Mouse (Mus musculus): ENCODE results near the gene Scamp1. TPM values are rescaled to one million over a fixed set of nuclear protein-coding genes. Genes with fewer than 3 reads are reported as not detected.
"Not testable (repeated sequence)": the region's sequence is repeated elsewhere in the genome, so short reads cannot be mapped to it uniquely, and the experiment has no call there.

The Scamp1 gene
- total RNA-seq (2012; rRNA removed): 15.5 and 21.0 TPM in 2 replicates

DNA sequence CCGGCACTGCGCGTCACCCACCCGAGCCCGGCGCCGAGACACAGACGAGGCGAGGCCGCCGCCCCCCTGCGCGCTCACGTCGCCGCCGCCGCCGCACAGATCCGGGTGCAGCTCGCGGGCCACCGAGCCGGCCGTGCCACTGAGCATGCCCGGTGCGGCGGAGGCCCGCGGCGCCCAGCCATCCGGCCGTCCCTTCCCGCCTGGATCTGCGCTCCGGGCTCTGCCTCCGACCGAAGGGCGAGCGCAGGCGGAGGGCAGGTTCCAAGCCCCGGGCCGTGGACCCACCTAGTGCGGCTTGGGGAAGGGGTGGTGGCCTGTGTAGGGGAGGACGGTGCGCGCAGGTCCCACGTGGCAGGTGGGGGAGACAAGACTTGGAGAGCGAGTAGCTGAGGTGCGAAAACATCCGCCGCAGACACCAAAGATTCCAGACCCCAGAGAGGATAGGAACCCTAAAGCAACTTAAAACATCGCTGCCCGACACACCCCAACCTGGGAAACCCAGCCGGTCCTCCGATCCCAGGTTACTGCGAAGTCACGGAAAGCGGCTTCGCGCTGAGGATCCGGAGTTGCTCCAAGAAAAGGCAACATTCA lies at the start of gene Scamp1:
TSS of gene Scamp1 (minus strand) at position 577 of the 591 bp plus-strand sequence.
- Histone ChIP-seq H3K9me3 (ENCODE audit: control insufficient read depth, insufficient read depth, low read depth, low read length) (no peaks in the 10 kb centered on the region), H3K4me1 (ENCODE audit: control insufficient read depth in 2 of 2, insufficient read depth in 2 of 2, low read length in 2 of 2, poor library complexity in 1 of 2) (no peaks in the 10 kb centered on the region), H3K27ac (ENCODE audit: insufficient read depth, low read depth, low read length, poor library complexity, severe bottlenecking) (no peak within 1 kb of the TSS), H3K4me3 (ENCODE audit: insufficient read depth in 1 of 2, low read depth in 1 of 2, low read length in 2 of 2, poor library complexity in 1 of 2, severe bottlenecking in 1 of 2) (peak within 1 kb of the TSS; percentile 93 to 95), H3K36me3 (ENCODE audit: control insufficient read depth, insufficient read depth, low read length, poor library complexity, severe bottlenecking) (no peaks in the 10 kb centered on the region), H3K9ac (ENCODE audit: insufficient read depth, low read depth, low read length, poor library complexity, severe bottlenecking) (peak within 1 kb of the TSS; percentile 80)
- DNase-seq (ENCODE audit: low read depth, low spot score): peak; percentile 64
- no peak for TF ChIP-seq MAFK (IDR thresholded peaks at IDR 0.05; ENCODE audit: insufficient read depth, low read depth, low read length)
- TF ChIP-seq HCFC1 (IDR thresholded peaks at IDR 0.05; ENCODE audit: borderline replicate concordance, insufficient read depth, low read length): no peak
- TF ChIP-seq ZC3H11A (IDR thresholded peaks at IDR 0.05; ENCODE audit: borderline replicate concordance, low read depth, low read length): 0 out of 2 replicates have a peak, but pooled peaks have one; percentile 4
- no peak for TF ChIP-seq CHD2 (IDR thresholded peaks at IDR 0.05; ENCODE audit: low read depth, low read length)
- TF ChIP-seq ZNF384 (IDR thresholded peaks at IDR 0.05; ENCODE audit: low read depth, low read length): no peak
- in situ Hi-C loops (cut with MboI; ENCODE audit: low sequenced_read_pairs in 2 of 2, unreplicated experiment in 2 of 2): no loop called here

DNA sequence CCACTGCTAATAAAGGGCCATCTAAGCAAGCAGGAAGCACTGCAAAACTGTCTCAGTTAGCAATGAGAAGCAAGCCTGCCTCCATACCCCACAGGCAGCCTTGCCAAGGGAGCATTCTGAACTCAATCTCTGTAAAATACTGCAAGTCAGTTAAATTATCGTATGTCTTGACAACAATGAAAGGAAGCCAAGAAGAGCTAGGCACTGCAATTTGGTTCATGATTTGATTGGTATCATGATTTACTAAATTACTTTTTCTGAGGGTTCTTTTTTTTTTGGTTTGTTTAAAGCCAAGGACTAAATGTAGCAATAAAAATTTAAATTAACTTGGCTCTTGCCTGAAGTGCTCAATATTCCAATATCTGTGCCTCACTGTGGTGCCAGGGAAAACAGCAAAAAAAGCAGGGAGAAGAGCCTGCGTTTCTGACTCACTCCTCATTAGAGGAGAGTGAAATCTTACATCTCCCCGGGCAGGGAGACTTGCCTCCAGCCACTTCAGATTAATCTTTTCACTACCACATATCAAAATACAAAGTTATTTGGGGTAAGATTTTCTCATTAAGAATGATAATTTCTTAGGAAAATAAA lies 44.8 kb upstream of the Scamp1 start:
- DNase-seq (ENCODE audit: low read depth, low spot score): no peak
- Histone ChIP-seq H3K9ac (ENCODE audit: insufficient read depth, low read depth, low read length, poor library complexity, severe bottlenecking) (no peak overlapping the region), H3K4me1 (ENCODE audit: control insufficient read depth in 2 of 2, insufficient read depth in 2 of 2, low read length in 2 of 2, poor library complexity in 1 of 2) (peaks cover 0 to 13% of the 10 kb centered on the region in 2 experiments; a peak in 1 of 4 replicates), H3K9me3 (ENCODE audit: control insufficient read depth, insufficient read depth, low read depth, low read length) (no peaks in the 10 kb centered on the region), H3K36me3 (ENCODE audit: control insufficient read depth, insufficient read depth, low read length, poor library complexity, severe bottlenecking) (no peaks in the 10 kb centered on the region; the same call in 1 of the 2 replicates), H3K4me3 (ENCODE audit: insufficient read depth in 1 of 2, low read depth in 1 of 2, low read length in 2 of 2, poor library complexity in 1 of 2, severe bottlenecking in 1 of 2) (no peak overlapping the region), H3K27ac (ENCODE audit: insufficient read depth, low read depth, low read length, poor library complexity, severe bottlenecking) (no peak overlapping the region)
- no peak for TF ChIP-seq MAFK (IDR thresholded peaks at IDR 0.05; ENCODE audit: insufficient read depth, low read depth, low read length)
- no peak for TF ChIP-seq ZC3H11A (IDR thresholded peaks at IDR 0.05; ENCODE audit: borderline replicate concordance, low read depth, low read length)
- TF ChIP-seq CHD2 (IDR thresholded peaks at IDR 0.05; ENCODE audit: low read depth, low read length): no peak
- TF ChIP-seq ZNF384 (IDR thresholded peaks at IDR 0.05; ENCODE audit: low read depth, low read length): no peak
- no peak for TF ChIP-seq HCFC1 (IDR thresholded peaks at IDR 0.05; ENCODE audit: borderline replicate concordance, insufficient read depth, low read length)
- in situ Hi-C loops (cut with MboI; ENCODE audit: low sequenced_read_pairs in 2 of 2, unreplicated experiment in 2 of 2): no loop called here

DNA sequence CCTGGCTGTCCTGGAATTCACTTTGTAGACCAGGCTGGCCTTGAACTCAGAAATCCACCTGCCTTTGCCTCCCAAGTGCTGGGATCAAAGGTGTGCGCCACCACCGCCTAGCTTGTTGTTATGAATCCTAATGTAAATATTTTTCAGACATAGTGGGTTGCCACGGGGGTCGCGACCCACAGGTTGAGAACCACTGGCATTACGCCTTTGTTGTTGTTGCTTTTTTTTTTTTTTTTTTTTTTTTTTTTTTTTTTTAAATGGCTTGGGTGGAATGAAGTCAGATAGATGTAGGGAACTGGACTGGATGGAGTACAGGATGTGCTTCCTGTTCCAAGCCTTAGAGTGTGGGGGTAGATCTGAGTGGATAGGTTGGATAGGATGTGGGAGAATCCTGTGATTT lies 43.3 kb upstream of the Scamp1 start:
- H3K36me3 ChIP-seq (ENCODE audit: control insufficient read depth, insufficient read depth, low read length, poor library complexity, severe bottlenecking); H3K9me3 ChIP-seq (ENCODE audit: control insufficient read depth, insufficient read depth, low read depth, low read length); DNase-seq (ENCODE audit: low read depth, low spot score); H3K9ac ChIP-seq (ENCODE audit: insufficient read depth, low read depth, low read length, poor library complexity, severe bottlenecking); H3K4me3 ChIP-seq (ENCODE audit: insufficient read depth in 1 of 2, low read depth in 1 of 2, low read length in 2 of 2, poor library complexity in 1 of 2, severe bottlenecking in 1 of 2); H3K27ac ChIP-seq (ENCODE audit: insufficient read depth, low read depth, low read length, poor library complexity, severe bottlenecking); in situ Hi-C loops (cut with MboI; ENCODE audit: low sequenced_read_pairs in 2 of 2, unreplicated experiment in 2 of 2): not testable (repeated sequence)
- H3K4me1 ChIP-seq (ENCODE audit: control insufficient read depth in 2 of 2, insufficient read depth in 2 of 2, low read length in 2 of 2, poor library complexity in 1 of 2): peaks cover 0 to 13% of the 10 kb centered on the region in 2 experiments; a peak in 1 of 4 replicates
- TF ChIP-seq CHD2 (IDR thresholded peaks at IDR 0.05; ENCODE audit: low read depth, low read length) (peak; percentile 85), ZNF384 (IDR thresholded peaks at IDR 0.05; ENCODE audit: low read depth, low read length) (peak; percentile 73)

DNA sequence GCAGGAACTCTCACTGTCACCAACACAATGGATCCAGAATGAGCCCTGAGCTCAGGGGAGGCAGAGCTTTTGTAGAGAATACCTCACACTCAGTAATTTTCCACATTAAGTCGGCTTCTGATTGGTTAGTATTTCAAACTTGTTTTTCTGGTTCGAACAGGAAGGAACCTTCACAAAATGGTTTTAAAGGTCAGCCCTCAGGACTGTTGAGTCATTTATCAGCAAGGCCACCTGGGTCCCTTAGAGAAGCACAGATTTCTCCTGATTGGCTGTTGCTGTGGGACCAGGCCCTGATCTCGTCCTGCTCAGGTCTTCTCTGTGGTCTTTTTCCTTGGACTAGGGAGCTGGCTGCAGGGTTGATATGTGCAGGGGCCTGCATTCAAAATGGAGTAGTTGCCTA lies 42.4 kb upstream of the Scamp1 start:
- Histone ChIP-seq H3K27ac (ENCODE audit: insufficient read depth, low read depth, low read length, poor library complexity, severe bottlenecking) (peak overlapping the region; percentile 38; the same call in 1 of the 2 replicates), H3K9me3 (ENCODE audit: control insufficient read depth, insufficient read depth, low read depth, low read length) (no peaks in the 10 kb centered on the region), H3K4me1 (ENCODE audit: control insufficient read depth in 2 of 2, insufficient read depth in 2 of 2, low read length in 2 of 2, poor library complexity in 1 of 2) (peaks cover 0 to 13% of the 10 kb centered on the region in 2 experiments; a peak in 1 of 4 replicates), H3K36me3 (ENCODE audit: control insufficient read depth, insufficient read depth, low read length, poor library complexity, severe bottlenecking) (no peaks in the 10 kb centered on the region; the same call in 1 of the 2 replicates), H3K4me3 (ENCODE audit: insufficient read depth in 1 of 2, low read depth in 1 of 2, low read length in 2 of 2, poor library complexity in 1 of 2, severe bottlenecking in 1 of 2) (no peak overlapping the region), H3K9ac (ENCODE audit: insufficient read depth, low read depth, low read length, poor library complexity, severe bottlenecking) (no peak overlapping the region; the same call in 1 of the 2 replicates)
- no peak for DNase-seq (ENCODE audit: low read depth, low spot score)
- no peak for TF ChIP-seq ZC3H11A (IDR thresholded peaks at IDR 0.05; ENCODE audit: borderline replicate concordance, low read depth, low read length)
- in situ Hi-C loops (cut with MboI; ENCODE audit: low sequenced_read_pairs in 2 of 2, unreplicated experiment in 2 of 2): no loop called here
